9 mouse cellular contexts compared by ENCODE assay signal in the genomic region with DNA sequence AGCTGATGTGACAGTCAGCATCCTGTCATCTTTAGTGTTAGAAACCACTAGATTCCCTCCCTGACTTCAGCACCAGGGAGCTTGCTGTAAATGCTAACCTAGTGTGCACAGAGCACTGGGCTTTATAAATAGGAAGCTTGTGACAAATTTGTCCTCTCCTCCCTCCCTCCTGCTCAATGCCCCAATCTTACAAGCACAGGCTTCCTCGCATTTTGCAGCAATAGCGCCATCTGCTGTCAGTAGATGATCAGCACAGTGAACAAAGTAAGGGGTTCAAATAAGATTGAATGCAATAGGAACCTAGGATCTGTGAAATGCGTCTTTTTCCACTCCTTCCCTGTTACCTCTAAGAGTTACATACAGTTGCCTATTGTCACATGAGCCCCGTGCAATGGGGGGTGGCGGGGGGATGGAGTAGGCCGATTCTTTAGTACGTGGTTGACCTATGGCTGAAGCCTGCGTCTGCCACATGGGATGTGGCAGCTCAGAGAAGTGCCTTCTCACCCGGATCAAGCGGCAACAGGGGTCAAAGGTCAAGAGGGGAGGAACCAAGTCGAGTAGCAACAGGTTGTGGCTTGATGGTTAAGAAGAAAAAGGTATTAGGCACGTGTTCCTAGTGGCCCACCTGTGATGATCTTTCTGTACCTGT. TPM values are rescaled to one million over a fixed set of nuclear protein-coding genes. Genes with fewer than 3 reads are reported as not detected.
DNase-seq lines count a peak whose midpoint lies in the region; ATAC-seq lines count a peak whose summit lies in the region.
"Had no signal": no experiment of that assay in that cellular context is flagged by ENCODE, and none has a peak within 500 bp of the region (broad histone marks: within the 10 kb centered on the region; RNA-seq: fewer than 3 reads in every experiment).

No protein-coding gene starts in this region.

- H3K4me1 ChIP-seq in intestine, embryonic 16.5 days (ENCODE audit: control insufficient read depth, insufficient read depth, low read length): no peaks in the 10 kb centered on the region
- H3K4me1 ChIP-seq in limb, embryonic 10.5 days: no peaks in the 10 kb centered on the region
- H3K4me1 ChIP-seq in midbrain, embryonic 15.5 days: peaks cover 10% of the 10 kb centered on the region; the same call in 1 of the 2 replicates
- H3K4me1 ChIP-seq: embryonic facial prominence, embryonic 12.5 days had no signal

- no peak overlapping the region for H3K9ac ChIP-seq in intestine, embryonic 16.5 days (ENCODE audit: low read depth, low read length)
- no peak overlapping the region for H3K9ac ChIP-seq in midbrain, embryonic 15.5 days
- H3K9ac ChIP-seq: embryonic facial prominence, embryonic 12.5 days had no signal

- no peaks in the 10 kb centered on the region for H3K27me3 ChIP-seq in intestine, embryonic 16.5 days (replicated peaks; ENCODE audit: control insufficient read depth, insufficient read depth, low read length)
- no peaks in the 10 kb centered on the region for H3K27me3 ChIP-seq in limb, embryonic 10.5 days (ENCODE audit: low read depth, poor library complexity, severe bottlenecking)
- H3K27me3 ChIP-seq in midbrain, embryonic 15.5 days (replicated peaks): no peaks in the 10 kb centered on the region
- H3K27me3 ChIP-seq: embryonic facial prominence, embryonic 12.5 days had no signal

- no peak overlapping the region for H3K4me3 ChIP-seq in intestine, embryonic 16.5 days (ENCODE audit: low read length)
- no peak overlapping the region for H3K4me3 ChIP-seq in limb, embryonic 10.5 days
- no peak overlapping the region for H3K4me3 ChIP-seq in midbrain, embryonic 15.5 days
- H3K4me3 ChIP-seq: embryonic facial prominence, embryonic 12.5 days had no signal

- no peak overlapping the region for H3K27ac ChIP-seq in intestine, embryonic 16.5 days (ENCODE audit: low read length)
- H3K27ac ChIP-seq in limb, embryonic 10.5 days: no peak overlapping the region
- H3K27ac ChIP-seq in midbrain, embryonic 15.5 days: 0 out of 2 replicates have a peak overlapping the region, but pooled peaks have one; percentile 2
- H3K27ac ChIP-seq: embryonic facial prominence, embryonic 12.5 days had no signal

- no peaks in the 10 kb centered on the region for H3K9me3 ChIP-seq in intestine, embryonic 16.5 days (ENCODE audit: control insufficient read depth, low read length)
- no peaks in the 10 kb centered on the region for H3K9me3 ChIP-seq in limb, embryonic 10.5 days (replicated peaks)
- H3K9me3 ChIP-seq in midbrain, embryonic 15.5 days: no peaks in the 10 kb centered on the region
- H3K9me3 ChIP-seq: embryonic facial prominence, embryonic 12.5 days had no signal

- WGBS in intestine, embryonic 16.5 days: 41% methylated on average over 12 of the region's 12 CpGs
- 39% methylated on average over 12 of the region's 12 CpGs for whole genome bisulfite sequencing in limb, embryonic 10.5 days
- 40% methylated on average over 12 of the region's 12 CpGs for WGBS in midbrain, embryonic 15.5 days

- DNase-seq in urinary bladder, postnatal 14 days (ENCODE audit: low spot score): peak; percentile 74
- no peak for DNase-seq in urinary bladder, adult 2 months (ENCODE audit: low spot score)
- DNase-seq in cerebellum, postnatal 4 days (ENCODE audit: low spot score in 2 of 2): peak; percentile 57 to 79
- DNase-seq in gastrocnemius, adult 8-10 months (ENCODE audit: low spot score in 2 of 2): peak; percentile 49 to 52
- peak; percentile 72 for DNase-seq in limb, embryonic 10.5 days (ENCODE audit: low spot score)
- DNase-seq in spleen, postnatal 14 days (ENCODE audit: low spot score in 2 of 2): peak; percentile 24 to 64

- H3K4me2 ChIP-seq in intestine, embryonic 16.5 days (ENCODE audit: low read depth, low read length): no peak overlapping the region
- H3K4me2 ChIP-seq in midbrain, embryonic 15.5 days: no peak overlapping the region
- H3K4me2 ChIP-seq: embryonic facial prominence, embryonic 12.5 days had no signal

- ATAC-seq in intestine, embryonic 16.5 days: peak; percentile 47
- ATAC-seq in midbrain, embryonic 15.5 days (replicated peaks): peak; percentile 78

- H3K36me3 ChIP-seq in intestine, embryonic 16.5 days (ENCODE audit: control insufficient read depth, insufficient read depth, low read length): peaks cover 11% of the 10 kb centered on the region; the same call in 1 of the 2 replicates
- H3K36me3 ChIP-seq in limb, embryonic 10.5 days: peaks cover 65% of the 10 kb centered on the region
- H3K36me3 ChIP-seq in midbrain, embryonic 15.5 days (replicated peaks): peaks cover 23% of the 10 kb centered on the region; the same call in 1 of the 2 replicates

RNA-seq across cellular contexts. Expression of a gene that starts 37.0 kb away (rescaled TPM):
- polyA plus RNA-seq in urinary bladder, adult 2 months (2012; rRNA removed): 0.08 and 0.13 TPM in 2 replicates
- total RNA-seq in gastrocnemius, adult 8-10 months (2022): not detected
- 0.16 and 0.27 TPM in 2 replicates for polyA plus RNA-seq in intestine, embryonic 16.5 days (2015; fragmentation: Nextera tagmentation; extraction: Ambion mirVana)
- polyA plus RNA-seq in limb, embryonic 10.5 days (2016; fragmentation: Nextera tagmentation; extraction: Ambion mirVana): 0.21 and 0.33 TPM in 2 replicates
- polyA plus RNA-seq in midbrain, embryonic 15.5 days (2015; fragmentation: Nextera tagmentation; extraction: Ambion mirVana): 9.5 and 11.7 TPM in 2 replicates

RNA-seq across cellular contexts. Expression of a gene that starts 41.9 kb away (rescaled TPM):
- 0.80 and 0.99 TPM in 2 replicates for polyA plus RNA-seq in urinary bladder, adult 2 months (2012; rRNA removed)
- not detected for total RNA-seq in gastrocnemius, adult 8-10 months (2022)
- polyA plus RNA-seq in intestine, embryonic 16.5 days (2015; fragmentation: Nextera tagmentation; extraction: Ambion mirVana): 6.4 and 7.1 TPM in 2 replicates
- 19.7 and 22.4 TPM in 2 replicates for polyA plus RNA-seq in limb, embryonic 10.5 days (2016; fragmentation: Nextera tagmentation; extraction: Ambion mirVana)
- 1.9 and 2.1 TPM in 2 replicates for polyA plus RNA-seq in midbrain, embryonic 15.5 days (2015; fragmentation: Nextera tagmentation; extraction: Ambion mirVana)
